Comparison of ENCODE assay signal across 7 mouse cellular contexts in genomic region chr5:104021597-104022378, GRCm38 (mm10). TPM values are rescaled to one million over a fixed set of nuclear protein-coding genes. Genes with fewer than 3 reads are reported as not detected.
A peak's percentile ranks its signal among the peaks of the same experiment; 100 is the strongest.
DNase-seq lines count a peak whose midpoint lies in the region; ATAC-seq and TF ChIP-seq lines count a peak whose summit lies in the region.

TSS of gene Hsd17b11 (minus strand) at chr5:104021919.

- peak; percentile 38 for TF ChIP-seq CTCF in intestine, postnatal 0 days (IDR thresholded peaks at IDR 0.05; ENCODE audit: low read depth)

- H3K4me1 ChIP-seq in embryonic facial prominence, embryonic 10.5 days, result peaks cover 37% of the 10 kb centered on the region
- H3K4me1 ChIP-seq in intestine, postnatal 0 days (replicated peaks; ENCODE audit: control insufficient read depth, insufficient read depth, low read length), result peaks cover 3% of the 10 kb centered on the region
- peaks cover 27% of the 10 kb centered on the region for H3K4me1 ChIP-seq in midbrain, embryonic 10.5 days

- peak within 1 kb of the TSS; percentile 72 for H3K4me2 ChIP-seq in intestine, postnatal 0 days (replicated peaks; ENCODE audit: low read depth)

- DNase-seq in adrenal gland, adult 8-10 months, result peak; percentile 90
- peak; percentile 86 for DNase-seq in embryonic facial prominence, embryonic 10.5 days (ENCODE audit: low spot score)
- no peak for DNase-seq in gonadal fat pad, adult 2 months (ENCODE audit: low read depth)
- peak; percentile 72 to 74 for DNase-seq in left cerebral cortex, postnatal 36 days (ENCODE audit: low spot score in 2 of 2)
- DNase-seq in midbrain, embryonic 10.5 days (ENCODE audit: low spot score), result peak; percentile 71
- peak; percentile 88 for DNase-seq in skeletal muscle tissue, adult 2 months (ENCODE audit: low read depth, low spot score)

- peak within 1 kb of the TSS; percentile 83 for H3K27ac ChIP-seq in embryonic facial prominence, embryonic 10.5 days (replicated peaks)
- peak within 1 kb of the TSS; percentile 87 for H3K27ac ChIP-seq in intestine, postnatal 0 days (ENCODE audit: low read depth, low read length)
- H3K27ac ChIP-seq in midbrain, embryonic 10.5 days (replicated peaks), result peak within 1 kb of the TSS; percentile 79

- H3K36me3 ChIP-seq in embryonic facial prominence, embryonic 10.5 days (replicated peaks), result peaks cover 13% of the 10 kb centered on the region; the same call in 1 of the 2 replicates
- peaks cover 14% of the 10 kb centered on the region for H3K36me3 ChIP-seq in intestine, postnatal 0 days (ENCODE audit: control insufficient read depth, insufficient read depth)
- no peaks in the 10 kb centered on the region for H3K36me3 ChIP-seq in midbrain, embryonic 10.5 days

- H3K4me3 ChIP-seq in embryonic facial prominence, embryonic 10.5 days, result peak within 1 kb of the TSS; percentile 63
- H3K4me3 ChIP-seq in intestine, postnatal 0 days (ENCODE audit: low read depth, low read length), result peak within 1 kb of the TSS; percentile 52
- peak within 1 kb of the TSS; percentile 60 for H3K4me3 ChIP-seq in midbrain, embryonic 10.5 days

- intact Hi-C loops in left cerebral cortex, postnatal 36 days (cut with DNase I), result no loop called here

- peak within 1 kb of the TSS; percentile 65 for H3K9ac ChIP-seq in intestine, postnatal 0 days (ENCODE audit: low read depth, low read length)

- 2% methylated on average over 31 of the region's 31 CpGs for WGBS in embryonic facial prominence, embryonic 10.5 days
- WGBS in intestine, postnatal 0 days, result under 1% methylated on average over 31 of the region's 31 CpGs
- WGBS in midbrain, embryonic 10.5 days, result 2% methylated on average over 31 of the region's 31 CpGs

- H3K27me3 ChIP-seq in embryonic facial prominence, embryonic 10.5 days (replicated peaks; ENCODE audit: low read depth, poor library complexity, severe bottlenecking), result peaks cover 30% of the 10 kb centered on the region
- no peaks in the 10 kb centered on the region for H3K27me3 ChIP-seq in intestine, postnatal 0 days (replicated peaks; ENCODE audit: control insufficient read depth, insufficient read depth, low read length)
- H3K27me3 ChIP-seq in midbrain, embryonic 10.5 days (ENCODE audit: low read depth, poor library complexity, severe bottlenecking), result peaks cover 44% of the 10 kb centered on the region

- H3K9me3 ChIP-seq in embryonic facial prominence, embryonic 10.5 days, result no peaks in the 10 kb centered on the region
- no peaks in the 10 kb centered on the region for H3K9me3 ChIP-seq in intestine, postnatal 0 days (ENCODE audit: control insufficient read depth)
- H3K9me3 ChIP-seq in midbrain, embryonic 10.5 days (replicated peaks), result no peaks in the 10 kb centered on the region

- ATAC-seq in intestine, postnatal 0 days, result peak; percentile 89

RNA-seq across cellular contexts. Expression of gene Hsd17b11, which starts in this region (rescaled TPM):
- 10 to 100 TPM; 77.7 to 87.8 (median 80.6) TPM for total RNA-seq in adrenal gland, adult 8-10 months (2022)
- 2.1 and 2.6 TPM in 2 replicates for polyA plus RNA-seq in embryonic facial prominence, embryonic 10.5 days (2016; fragmentation: Nextera tagmentation; extraction: Ambion mirVana)
- 36.0 and 37.0 TPM in 2 replicates for polyA plus RNA-seq in gonadal fat pad, adult 2 months (2012; rRNA removed)
- polyA plus RNA-seq in intestine, postnatal 0 days (2015; fragmentation: Nextera tagmentation; extraction: Ambion mirVana), result 48.7 and 55.3 TPM in 2 replicates
- total RNA-seq in left cerebral cortex, postnatal 36 days (2021), result 10 to 100 TPM; 42.5 to 46.7 TPM
- polyA plus RNA-seq in midbrain, embryonic 10.5 days (2016; fragmentation: Nextera tagmentation; extraction: Ambion mirVana), result 1.3 and 1.6 TPM in 2 replicates

Comparison
In these comparisons a context has a peak if more than half of its experiments do, and no peak if none do; other contexts are left out.
1. RNA of gene Hsd17b11 (polyA plus RNA-seq): 48.7 to 55.3 TPM in intestine, postnatal 0 days and 36.0 to 37.0 TPM in gonadal fat pad, adult 2 months; 2.1 to 2.6 TPM in embryonic facial prominence, embryonic 10.5 days and 1.3 to 1.6 TPM in midbrain, embryonic 10.5 days; every median in the first group is over 10 times any median in the second.
2. Peak in every context shown above with its lines, with median percentiles within 50 percentile points of each other: H3K27ac ChIP-seq and H3K4me3 ChIP-seq.